Mouse (Mus musculus): Measurements from ENCODE around the gene Aspdh. TPM values are rescaled to one million over a fixed set of nuclear protein-coding genes. Genes with fewer than 3 reads are reported as not detected.

Aspdh gene
- polyA plus RNA-seq, 1 experiment = not detected

DNA sequence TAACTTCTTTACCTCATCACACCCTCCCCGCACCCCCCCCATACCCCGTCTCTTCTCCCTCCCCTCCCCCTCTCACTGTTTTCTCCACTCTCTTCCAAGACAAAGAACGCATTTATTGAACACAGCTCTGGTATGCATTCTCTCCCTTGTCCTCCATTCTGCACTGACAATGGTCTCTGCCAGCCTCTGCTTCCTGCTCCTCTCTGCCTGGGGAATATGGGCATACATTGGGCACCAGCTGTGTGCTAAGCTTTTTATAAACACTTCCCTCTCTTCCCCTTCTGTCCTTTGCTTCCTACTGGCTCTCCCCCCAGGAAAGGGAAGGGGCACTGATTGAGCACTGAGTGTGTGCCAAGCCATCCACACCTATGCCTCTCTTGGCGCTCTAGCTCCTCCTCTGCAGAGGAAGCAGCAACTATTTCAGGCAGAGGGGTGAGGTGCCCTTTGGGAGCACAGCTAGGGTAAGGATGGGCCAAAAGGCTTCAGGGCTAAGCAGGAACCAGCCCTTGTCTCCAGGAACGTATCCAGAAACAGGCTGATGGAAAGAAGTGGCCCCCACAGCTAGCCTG lies 9.9 kb downstream of the Aspdh start:
- Histone ChIP-seq H3K4me3 (peak overlapping the region; percentile 31), H3K27me3 (ENCODE audit: control insufficient read depth, insufficient read depth, insufficient read length) (no peaks in the 10 kb centered on the region), H3K4me2 (ENCODE audit: low read depth) (peak overlapping the region; percentile 66), H3K79me2 (ENCODE audit: control insufficient read depth, insufficient read depth) (peaks cover 6% of the 10 kb centered on the region), H3K36me3 (ENCODE audit: control insufficient read depth, insufficient read depth) (no peaks in the 10 kb centered on the region), H3ac (ENCODE audit: control insufficient read depth, insufficient read length) (peak overlapping the region; percentile 29)
- TF ChIP-seq CEBPB (IDR thresholded peaks at IDR 0.05; ENCODE audit: insufficient read depth, poor library complexity, severe bottlenecking) (no peak), SRF (IDR thresholded peaks at IDR 0.05; ENCODE audit: control insufficient read depth, insufficient read length, low read depth) (no peak), MYOD1 (IDR thresholded peaks at IDR 0.05; ENCODE audit: control insufficient read depth in 1 of 3, insufficient read length in 2 of 3, low read depth in 2 of 3) (no peak), E2F4 (IDR thresholded peaks at IDR 0.05; ENCODE audit: insufficient read depth) (no peak), POLR2A (IDR thresholded peaks at IDR 0.05; ENCODE audit: insufficient read length, low read depth) (peak; percentile 51), REST (IDR thresholded peaks at IDR 0.05; ENCODE audit: insufficient read depth, insufficient read length) (no peak), MAX (IDR thresholded peaks at IDR 0.05; ENCODE audit: low read depth) (no peak), POLR2AphosphoS2 (IDR thresholded peaks at IDR 0.05; ENCODE audit: insufficient read length, low read depth) (peak; percentile 58)

DNA sequence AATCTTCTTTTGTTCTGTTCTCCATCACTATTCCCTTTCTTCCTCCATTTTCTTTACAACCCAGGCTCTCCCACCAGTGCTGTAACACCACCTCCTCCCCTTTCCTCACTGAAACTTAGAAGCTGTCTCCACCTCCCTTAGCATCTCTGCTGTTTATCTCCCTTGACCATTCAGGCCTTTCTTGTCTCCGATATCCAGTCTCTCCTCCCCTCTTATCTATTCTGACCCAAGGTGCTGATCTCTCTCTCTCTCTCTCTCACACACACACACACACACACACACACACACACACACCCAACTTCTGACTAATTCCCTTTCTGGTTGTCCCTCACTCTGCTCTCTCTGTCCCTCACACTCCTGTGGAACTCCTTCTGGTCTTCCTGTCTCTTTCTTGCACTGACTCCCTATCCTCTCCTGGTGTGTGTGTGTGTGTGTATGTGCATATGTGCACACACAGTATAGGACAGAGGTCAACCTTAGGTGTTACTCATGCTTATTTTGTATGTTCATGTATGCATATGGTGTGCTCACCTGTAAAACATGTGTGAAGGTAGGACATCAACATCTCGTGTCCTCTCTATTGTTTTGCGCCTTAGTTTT lies 17.7 kb downstream of the Aspdh start:
- Histone ChIP-seq H3K4me2 (ENCODE audit: low read depth) (peak overlapping the region; percentile 36), H3K79me2 (ENCODE audit: control insufficient read depth, insufficient read depth) (peaks cover 11% of the 10 kb centered on the region), H3K4me3 (no peak overlapping the region), H3K27me3 (ENCODE audit: control insufficient read depth, insufficient read depth, insufficient read length) (no peaks in the 10 kb centered on the region), H3ac (ENCODE audit: control insufficient read depth, insufficient read length) (no peak overlapping the region), H3K36me3 (ENCODE audit: control insufficient read depth, insufficient read depth) (no peaks in the 10 kb centered on the region)
- TF ChIP-seq MYOG (IDR thresholded peaks at IDR 0.05; ENCODE audit: control insufficient read depth in 1 of 3, insufficient read depth in 1 of 3, insufficient read length in 2 of 3, low read depth in 2 of 3) (no peak), POLR2AphosphoS2 (IDR thresholded peaks at IDR 0.05; ENCODE audit: insufficient read length, low read depth) (no peak), TCF3 (IDR thresholded peaks at IDR 0.05; ENCODE audit: insufficient read length, low read depth) (no peak), MAX (IDR thresholded peaks at IDR 0.05; ENCODE audit: low read depth) (no peak), USF1 (IDR thresholded peaks at IDR 0.05; ENCODE audit: low read depth) (no peak), E2F4 (IDR thresholded peaks at IDR 0.05; ENCODE audit: insufficient read depth) (no peak)

DNA sequence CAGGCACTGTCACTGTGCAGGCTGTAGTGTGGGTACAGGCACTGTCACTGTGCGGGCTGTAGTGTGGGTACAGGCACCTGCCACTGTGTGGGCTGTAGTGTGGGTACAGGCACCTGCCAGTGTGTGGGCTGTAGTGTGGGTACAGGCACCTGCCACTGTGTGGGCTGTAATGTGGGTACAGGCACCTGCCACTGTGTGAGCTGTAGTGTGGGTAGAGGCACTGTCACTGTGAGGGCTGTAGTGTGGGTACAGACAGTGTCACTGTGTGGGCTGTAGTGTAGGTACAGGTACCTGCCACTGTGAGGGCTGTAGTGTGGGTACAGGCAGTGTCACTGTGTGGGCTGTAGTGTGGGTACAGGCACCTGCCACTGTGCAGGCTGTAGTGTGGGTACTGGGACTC lies 18.9 kb downstream of the Aspdh start:
- TF ChIP-seq E2F4 (IDR thresholded peaks at IDR 0.05; ENCODE audit: insufficient read depth) = no peak
- peak; percentile 27 for TF ChIP-seq TCF3 (IDR thresholded peaks at IDR 0.05; ENCODE audit: insufficient read length, low read depth)
- peak in 2 of 3 experiments; percentile 61 to 69 for TF ChIP-seq MYOD1 (IDR thresholded peaks at IDR 0.05; ENCODE audit: control insufficient read depth in 1 of 3, insufficient read length in 2 of 3, low read depth in 2 of 3)
- TF ChIP-seq USF1 (IDR thresholded peaks at IDR 0.05; ENCODE audit: low read depth) = no peak
- TF ChIP-seq POLR2AphosphoS2 (IDR thresholded peaks at IDR 0.05; ENCODE audit: insufficient read length, low read depth) = peak; percentile 74
- peak in 2 of 3 experiments; percentile 49 to 60 for TF ChIP-seq MYOG (IDR thresholded peaks at IDR 0.05; ENCODE audit: control insufficient read depth in 1 of 3, insufficient read depth in 1 of 3, insufficient read length in 2 of 3, low read depth in 2 of 3)
- Histone ChIP-seq H3K4me3 (no peak overlapping the region), H3K36me3 (ENCODE audit: control insufficient read depth, insufficient read depth) (no peaks in the 10 kb centered on the region), H3ac (ENCODE audit: control insufficient read depth, insufficient read length) (no peak overlapping the region), H3K27me3 (ENCODE audit: control insufficient read depth, insufficient read depth, insufficient read length) (no peaks in the 10 kb centered on the region), H3K79me2 (ENCODE audit: control insufficient read depth, insufficient read depth) (peaks cover 7% of the 10 kb centered on the region), H3K4me2 (ENCODE audit: low read depth) (no peak overlapping the region)

- Histone ChIP-seq H3K36me3 (ENCODE audit: control insufficient read depth, insufficient read depth) (no peaks in the 10 kb centered on the region), H3K4me2 (ENCODE audit: low read depth) (no peak overlapping the region), H3K4me3 (no peak overlapping the region), H3K79me2 (ENCODE audit: control insufficient read depth, insufficient read depth) (peaks cover 6% of the 10 kb centered on the region), H3K27me3 (ENCODE audit: control insufficient read depth, insufficient read depth, insufficient read length) (no peaks in the 10 kb centered on the region), H3ac (ENCODE audit: control insufficient read depth, insufficient read length) (no peak overlapping the region)
- TF ChIP-seq CEBPB (IDR thresholded peaks at IDR 0.05; ENCODE audit: insufficient read depth, poor library complexity, severe bottlenecking) (no peak), MAX (IDR thresholded peaks at IDR 0.05; ENCODE audit: low read depth) (no peak), POLR2A (IDR thresholded peaks at IDR 0.05; ENCODE audit: insufficient read length, low read depth) (peak; percentile 12), POLR2AphosphoS2 (IDR thresholded peaks at IDR 0.05; ENCODE audit: insufficient read length, low read depth) (peak; percentile 12)
These were observed 19.8 kb downstream of the Aspdh start for GRCm38 (mm10) chr7:44484841-44485571.

DNA sequence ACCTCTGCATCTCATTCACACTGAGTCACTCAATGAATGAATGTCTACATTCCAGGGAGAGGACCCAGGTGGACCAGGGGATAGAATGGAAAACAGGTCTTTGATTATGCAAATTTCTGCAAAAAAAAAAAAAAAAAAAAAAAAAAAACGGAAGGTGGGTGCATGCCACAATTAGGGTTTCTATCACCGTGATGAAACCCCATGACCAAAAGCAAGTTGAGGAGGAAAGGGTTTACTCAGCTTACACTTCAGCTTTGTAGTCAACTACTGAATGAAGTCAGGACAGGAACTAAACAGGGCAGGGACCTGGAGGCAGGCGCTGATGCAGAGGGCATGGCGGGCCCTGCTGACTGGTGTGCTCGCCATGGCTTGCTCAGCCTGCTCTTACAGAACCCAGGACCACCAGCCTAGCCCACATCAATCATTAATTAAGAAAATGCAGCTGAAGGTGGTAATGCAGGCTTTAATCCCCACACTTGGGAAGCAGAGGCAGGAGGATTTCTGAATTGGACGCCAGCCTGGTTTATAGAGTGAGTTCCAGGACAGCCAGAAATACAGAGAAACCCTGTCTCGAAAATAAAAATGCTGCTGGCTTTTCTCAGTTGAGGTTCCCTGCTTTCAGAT lies 20.5 kb downstream of the Aspdh start:
- H3K4me3 ChIP-seq = no peak overlapping the region
- H3K36me3 ChIP-seq (ENCODE audit: control insufficient read depth, insufficient read depth) = no peaks in the 10 kb centered on the region
- H3K4me2 ChIP-seq (ENCODE audit: low read depth) = no peak overlapping the region
- no peaks in the 10 kb centered on the region for H3K27me3 ChIP-seq (ENCODE audit: control insufficient read depth, insufficient read depth, insufficient read length)
- no peaks in the 10 kb centered on the region for H3K79me2 ChIP-seq (ENCODE audit: control insufficient read depth, insufficient read depth)
- TF ChIP-seq POLR2A (IDR thresholded peaks at IDR 0.05; ENCODE audit: insufficient read length, low read depth) (peak; percentile 13), POLR2AphosphoS2 (IDR thresholded peaks at IDR 0.05; ENCODE audit: insufficient read length, low read depth) (no peak), MAX (IDR thresholded peaks at IDR 0.05; ENCODE audit: low read depth) (no peak), TCF3 (IDR thresholded peaks at IDR 0.05; ENCODE audit: insufficient read length, low read depth) (no peak), MYOG (IDR thresholded peaks at IDR 0.05; ENCODE audit: control insufficient read depth in 1 of 3, insufficient read depth in 1 of 3, insufficient read length in 2 of 3, low read depth in 2 of 3) (no peak), CEBPB (IDR thresholded peaks at IDR 0.05; ENCODE audit: insufficient read depth, poor library complexity, severe bottlenecking) (no peak), MYOD1 (IDR thresholded peaks at IDR 0.05; ENCODE audit: control insufficient read depth in 1 of 3, insufficient read length in 2 of 3, low read depth in 2 of 3) (no peak), TCF12 (IDR thresholded peaks at IDR 0.05; ENCODE audit: insufficient read depth, poor library complexity, severe bottlenecking) (no peak)
- H3ac ChIP-seq (ENCODE audit: control insufficient read depth, insufficient read length) = no peak overlapping the region

All from myocyte (in vitro differentiated cells).